In genomic region chr12:102730798-102731619, GRCm38 (mm10) we compare ENCODE assay signal across 8 mouse cellular contexts. TPM values are rescaled to one million over a fixed set of nuclear protein-coding genes. Genes with fewer than 3 reads are reported as not detected.
DNase-seq lines count a peak whose midpoint lies in the region; ATAC-seq and TF ChIP-seq lines count a peak whose summit lies in the region.

No protein-coding gene starts in this region.

- 40% methylated on average over 16 of the region's 16 CpGs for WGBS in cerebellum, adult 2 months
- 14% methylated on average over 16 of the region's 16 CpGs for WGBS in forebrain, embryonic 14.5 days
- WGBS in limb, embryonic 11.5 days: 22% methylated on average over 16 of the region's 16 CpGs
- 24% methylated on average over 16 of the region's 16 CpGs for WGBS in stomach, embryonic 14.5 days

- no peaks in the 10 kb centered on the region for H3K4me1 ChIP-seq in cerebellum, adult 2 months (ENCODE audit: control insufficient read depth, insufficient read depth, low read length)
- H3K4me1 ChIP-seq in forebrain, embryonic 14.5 days (ENCODE audit: control insufficient read depth, insufficient read depth, low read length): peaks cover 15% of the 10 kb centered on the region
- peaks cover 19% of the 10 kb centered on the region for H3K4me1 ChIP-seq in limb, embryonic 11.5 days (ENCODE audit: control insufficient read depth, insufficient read depth, low read length)
- H3K4me1 ChIP-seq in stomach, embryonic 14.5 days (ENCODE audit: control insufficient read depth, insufficient read depth, low read length): peaks cover 12% of the 10 kb centered on the region; the same call in 1 of the 2 replicates

- DNase-seq in cerebellum, adult 2 months: no peak
- no peak for DNase-seq in cerebellum, postnatal 36 days
- DNase-seq in ES-CJ7 (ENCODE audit: low read depth, low spot score): peak; percentile 73
- DNase-seq in forebrain, embryonic 14.5 days (ENCODE audit: low spot score): peak; percentile 51
- peak; percentile 51 for DNase-seq in limb, embryonic 11.5 days (ENCODE audit: low spot score)
- no peak for DNase-seq in frontal cortex, postnatal 25 days (ENCODE audit: low spot score in 2 of 2)
- no peak for DNase-seq in natural killer cell, adult 2 months (ENCODE audit: low spot score in 2 of 2)

- ATAC-seq in forebrain, embryonic 14.5 days: peak; percentile 80
- ATAC-seq in limb, embryonic 11.5 days (ENCODE audit: insufficient number of reproducible peaks, low FRiP score, low TSS enrichment, low read depth): peak; percentile 76
- 0 out of 2 replicates have a peak, but pooled peaks have one; percentile 7 for ATAC-seq in stomach, embryonic 14.5 days (ENCODE audit: insufficient number of reproducible peaks, insufficient read depth, low FRiP score, low read depth)

- no peak for TF ChIP-seq POLR2A in cerebellum, adult 2 months (IDR thresholded peaks at IDR 0.05; ENCODE audit: borderline replicate concordance, insufficient read depth, low read length)

- no peaks in the 10 kb centered on the region for H3K36me3 ChIP-seq in forebrain, embryonic 14.5 days (ENCODE audit: control insufficient read depth, insufficient read depth, low read length)
- no peaks in the 10 kb centered on the region for H3K36me3 ChIP-seq in limb, embryonic 11.5 days (ENCODE audit: control insufficient read depth, insufficient read depth, low read length)
- no peaks in the 10 kb centered on the region for H3K36me3 ChIP-seq in stomach, embryonic 14.5 days (ENCODE audit: control insufficient read depth, insufficient read depth, low read length)

- peak overlapping the region; percentile 47 for H3K4me2 ChIP-seq in forebrain, embryonic 14.5 days (ENCODE audit: low read length)
- H3K4me2 ChIP-seq in limb, embryonic 11.5 days (ENCODE audit: low read depth, severe bottlenecking): peak overlapping the region; percentile 34
- peak overlapping the region; percentile 34 for H3K4me2 ChIP-seq in stomach, embryonic 14.5 days (replicated peaks; ENCODE audit: low read depth, low read length)

- no peak overlapping the region for H3K27ac ChIP-seq in cerebellum, adult 2 months (ENCODE audit: insufficient read depth, low read length)
- H3K27ac ChIP-seq in forebrain, embryonic 14.5 days (ENCODE audit: low read depth, low read length): peak overlapping the region; percentile 87
- H3K27ac ChIP-seq in limb, embryonic 11.5 days (replicated peaks; ENCODE audit: low read depth, low read length): peak overlapping the region; percentile 96
- H3K27ac ChIP-seq in stomach, embryonic 14.5 days (ENCODE audit: low read length): peak overlapping the region; percentile 79; the same call in 1 of the 2 replicates

- H3K9me3 ChIP-seq in forebrain, embryonic 14.5 days (replicated peaks; ENCODE audit: control insufficient read depth, low read length): no peaks in the 10 kb centered on the region
- H3K9me3 ChIP-seq in limb, embryonic 11.5 days (ENCODE audit: control insufficient read depth, low read length): no peaks in the 10 kb centered on the region
- H3K9me3 ChIP-seq in stomach, embryonic 14.5 days (ENCODE audit: control insufficient read depth, low read depth, low read length): no peaks in the 10 kb centered on the region

- H3K9ac ChIP-seq in forebrain, embryonic 14.5 days (ENCODE audit: low read length): peak overlapping the region; percentile 41
- H3K9ac ChIP-seq in limb, embryonic 11.5 days (ENCODE audit: low read length): peak overlapping the region; percentile 34
- H3K9ac ChIP-seq in stomach, embryonic 14.5 days (replicated peaks; ENCODE audit: low read depth, low read length): no peak overlapping the region

- H3K27me3 ChIP-seq in cerebellum, adult 2 months (ENCODE audit: control insufficient read depth, insufficient read depth, low read length): no peaks in the 10 kb centered on the region
- no peaks in the 10 kb centered on the region for H3K27me3 ChIP-seq in forebrain, embryonic 14.5 days (replicated peaks; ENCODE audit: control insufficient read depth, insufficient read depth, low read length)
- H3K27me3 ChIP-seq in limb, embryonic 11.5 days (ENCODE audit: control insufficient read depth, insufficient read depth, low read length): no peaks in the 10 kb centered on the region
- H3K27me3 ChIP-seq in stomach, embryonic 14.5 days (ENCODE audit: control insufficient read depth, insufficient read depth, low read length): no peaks in the 10 kb centered on the region

- peak overlapping the region; percentile 46 for H3K4me3 ChIP-seq in cerebellum, adult 2 months (replicated peaks; ENCODE audit: insufficient read depth, low read depth, low read length)
- H3K4me3 ChIP-seq in forebrain, embryonic 14.5 days (ENCODE audit: low read depth, low read length): peak overlapping the region; percentile 3; the same call in 1 of the 2 replicates
- H3K4me3 ChIP-seq in limb, embryonic 11.5 days (ENCODE audit: low read depth, low read length): peak overlapping the region; percentile 12; the same call in 1 of the 2 replicates
- H3K4me3 ChIP-seq in stomach, embryonic 14.5 days (ENCODE audit: low read depth, low read length): no peak overlapping the region

- TF ChIP-seq CTCF in cerebellum, adult 2 months (IDR thresholded peaks at IDR 0.05; ENCODE audit: borderline replicate concordance, insufficient read depth, low read depth, low read length): no peak

RNA-seq across cellular contexts. Expression of gene Moap1, which starts 12.5 kb away (rescaled TPM):
- 11.9 and 13.8 TPM in 2 replicates for polyA plus RNA-seq in cerebellum, adult 2 months (2012; rRNA removed)
- polyA plus RNA-seq in forebrain, embryonic 14.5 days (2014; fragmentation: Nextera tagmentation; extraction: Ambion mirVana): 47.0 and 59.8 TPM in 2 replicates
- 33.9 and 36.2 TPM in 2 replicates for polyA plus RNA-seq in limb, embryonic 11.5 days (2014; fragmentation: Nextera tagmentation; extraction: Ambion mirVana)
- polyA plus RNA-seq in stomach, embryonic 14.5 days (2014; fragmentation: Nextera tagmentation; extraction: Ambion mirVana): 20.6 and 22.9 TPM in 2 replicates

RNA-seq across cellular contexts. Expression of gene Tmem251, which starts 12.6 kb away (rescaled TPM):
- 3.7 and 3.9 TPM in 2 replicates for polyA plus RNA-seq in cerebellum, adult 2 months (2012; rRNA removed)
- 12.3 and 14.2 TPM in 2 replicates for polyA plus RNA-seq in forebrain, embryonic 14.5 days (2014; fragmentation: Nextera tagmentation; extraction: Ambion mirVana)
- 9.7 and 10.7 TPM in 2 replicates for polyA plus RNA-seq in limb, embryonic 11.5 days (2014; fragmentation: Nextera tagmentation; extraction: Ambion mirVana)
- polyA plus RNA-seq in stomach, embryonic 14.5 days (2014; fragmentation: Nextera tagmentation; extraction: Ambion mirVana): 12.2 and 13.8 TPM in 2 replicates

RNA-seq across cellular contexts. Expression of gene Itpk1, which starts 26.3 kb away (rescaled TPM):
- polyA plus RNA-seq in cerebellum, adult 2 months (2012; rRNA removed): 64.9 and 67.6 TPM in 2 replicates
- 47.1 and 57.5 TPM in 2 replicates for polyA plus RNA-seq in forebrain, embryonic 14.5 days (2014; fragmentation: Nextera tagmentation; extraction: Ambion mirVana)
- 7.4 and 7.7 TPM in 2 replicates for polyA plus RNA-seq in limb, embryonic 11.5 days (2014; fragmentation: Nextera tagmentation; extraction: Ambion mirVana)
- polyA plus RNA-seq in stomach, embryonic 14.5 days (2014; fragmentation: Nextera tagmentation; extraction: Ambion mirVana): 15.9 and 17.1 TPM in 2 replicates

RNA-seq across cellular contexts. Expression of gene Gm28051, which starts 26.6 kb away (rescaled TPM):
- polyA plus RNA-seq in cerebellum, adult 2 months (2012; rRNA removed): not detected in 2 replicates
- polyA plus RNA-seq in forebrain, embryonic 14.5 days (2014; fragmentation: Nextera tagmentation; extraction: Ambion mirVana): not detected in 2 replicates
- polyA plus RNA-seq in limb, embryonic 11.5 days (2014; fragmentation: Nextera tagmentation; extraction: Ambion mirVana): 0.40 TPM in 1 of 2 replicates, not detected in the other
- polyA plus RNA-seq in stomach, embryonic 14.5 days (2014; fragmentation: Nextera tagmentation; extraction: Ambion mirVana): not detected in 2 replicates

RNA-seq across cellular contexts. Expression of gene Gon7, which starts 26.6 kb away (rescaled TPM):
- 18.9 and 22.5 TPM in 2 replicates for polyA plus RNA-seq in cerebellum, adult 2 months (2012; rRNA removed)
- 30.6 and 36.6 TPM in 2 replicates for polyA plus RNA-seq in forebrain, embryonic 14.5 days (2014; fragmentation: Nextera tagmentation; extraction: Ambion mirVana)
- polyA plus RNA-seq in limb, embryonic 11.5 days (2014; fragmentation: Nextera tagmentation; extraction: Ambion mirVana): 43.7 and 43.9 TPM in 2 replicates
- polyA plus RNA-seq in stomach, embryonic 14.5 days (2014; fragmentation: Nextera tagmentation; extraction: Ambion mirVana): 28.2 and 29.6 TPM in 2 replicates

Comparison
In these comparisons a context has a peak if more than half of its experiments do, and no peak if none do; other contexts are left out.
1. DNase-seq: peak in ES-CJ7 (single experiment), forebrain, embryonic 14.5 days (single experiment) and limb, embryonic 11.5 days (single experiment); none in cerebellum, adult 2 months (0 of 2), cerebellum, postnatal 36 days (0 of 2), frontal cortex, postnatal 25 days (0 of 2) and natural killer cell, adult 2 months (0 of 2).
2. ATAC-seq: peak in every context shown above with its lines; median percentile 80 in forebrain, embryonic 14.5 days; 76 in limb, embryonic 11.5 days; 7 in stomach, embryonic 14.5 days.
3. Peak in every context shown above with its lines, with median percentiles within 50 percentile points of each other: H3K4me2 ChIP-seq.